Mouse (Mus musculus): ENCODE measurements around the gene Mrm3. TPM values are rescaled to one million over a fixed set of nuclear protein-coding genes. Genes with fewer than 3 reads are reported as not detected.

The Mrm3 gene
- polyA plus RNA-seq, 1 experiment from 2014 or later: 29.9 TPM

DNA sequence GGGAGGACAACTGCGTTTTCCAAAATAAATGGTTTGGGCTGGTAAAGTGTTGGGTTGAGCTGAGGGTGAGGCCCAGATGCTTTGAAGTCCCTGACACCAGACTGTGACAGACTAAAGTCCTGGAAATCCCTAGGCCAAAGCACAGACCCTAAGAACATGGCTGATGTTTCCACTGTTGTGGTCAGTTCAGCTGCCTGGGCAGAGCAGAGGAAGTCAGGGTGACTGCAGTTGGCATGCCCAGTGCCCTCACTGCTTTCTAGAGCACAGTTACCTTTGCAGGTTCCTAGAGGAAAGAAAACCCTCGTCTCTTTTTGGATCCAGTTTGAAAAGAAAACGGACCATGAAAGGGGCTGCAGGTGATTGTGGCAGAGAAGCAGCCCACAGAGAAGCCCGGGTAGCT is 13.9 kb downstream of the Mrm3 start:
- Histone ChIP-seq H3K27me3 (replicated peaks; ENCODE audit: control insufficient read depth, insufficient read depth, low read length) (no peaks in the 10 kb centered on the region), H3K9ac (ENCODE audit: low read length) (no peak overlapping the region), H3K4me1 (replicated peaks; ENCODE audit: control insufficient read depth, insufficient read depth, low read length) (no peaks in the 10 kb centered on the region), H3K4me2 (ENCODE audit: low read length) (no peak overlapping the region), H3K4me3 (ENCODE audit: low read depth, low read length) (no peak overlapping the region), H3K27ac (ENCODE audit: low read depth) (no peak overlapping the region), H3K36me3 (ENCODE audit: control insufficient read depth, insufficient read depth, low read length) (peaks cover 38% of the 10 kb centered on the region), H3K9me3 (ENCODE audit: control insufficient read depth, low read length) (no peaks in the 10 kb centered on the region)
- ATAC-seq (replicated peaks; ENCODE audit: low FRiP score, low TSS enrichment, low read depth) (no peak), DNase-seq (ENCODE audit: low spot score) (no peak)
- 63% methylated on average over 4 of the region's 4 CpGs for WGBS

DNA sequence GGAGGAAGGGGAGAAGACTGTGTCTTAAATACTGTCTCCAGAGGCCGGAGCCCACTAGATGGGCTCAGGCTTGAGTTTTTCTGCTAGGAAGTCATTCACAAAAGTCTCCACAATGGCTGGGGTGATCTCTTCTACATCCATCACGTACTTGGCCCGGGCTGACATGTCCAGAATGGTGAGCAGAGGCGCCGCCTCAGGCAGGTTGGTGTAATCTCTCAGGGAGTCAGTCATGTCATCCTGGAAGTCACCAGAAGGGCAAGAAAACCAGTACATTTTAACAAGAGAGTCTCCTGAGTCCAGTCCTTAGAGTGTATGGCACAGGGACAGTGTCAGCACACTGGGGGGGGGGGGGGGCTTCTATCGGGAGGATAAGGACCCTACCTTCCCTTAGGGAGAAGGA is 15.0 kb downstream of the Mrm3 start:
- H3K27me3 ChIP-seq (replicated peaks; ENCODE audit: control insufficient read depth, insufficient read depth, low read length): no peaks in the 10 kb centered on the region
- no peak overlapping the region for H3K4me3 ChIP-seq (ENCODE audit: low read depth, low read length)
- peaks cover 41% of the 10 kb centered on the region for H3K36me3 ChIP-seq (ENCODE audit: control insufficient read depth, insufficient read depth, low read length)
- DNase-seq (ENCODE audit: low spot score) (no peak), ATAC-seq (replicated peaks; ENCODE audit: low FRiP score, low TSS enrichment, low read depth) (no peak)
- no peaks in the 10 kb centered on the region for H3K9me3 ChIP-seq (ENCODE audit: control insufficient read depth, low read length)
- H3K9ac ChIP-seq (ENCODE audit: low read length): no peak overlapping the region
- H3K4me1 ChIP-seq (replicated peaks; ENCODE audit: control insufficient read depth, insufficient read depth, low read length): 0 out of 2 replicates have a peak, but pooled peaks cover 4% of the 10 kb centered on the region
- WGBS: 81% methylated on average over 5 of the region's 6 CpGs
- H3K27ac ChIP-seq (ENCODE audit: low read depth): no peak overlapping the region
- no peak overlapping the region for H3K4me2 ChIP-seq (ENCODE audit: low read length)

DNA sequence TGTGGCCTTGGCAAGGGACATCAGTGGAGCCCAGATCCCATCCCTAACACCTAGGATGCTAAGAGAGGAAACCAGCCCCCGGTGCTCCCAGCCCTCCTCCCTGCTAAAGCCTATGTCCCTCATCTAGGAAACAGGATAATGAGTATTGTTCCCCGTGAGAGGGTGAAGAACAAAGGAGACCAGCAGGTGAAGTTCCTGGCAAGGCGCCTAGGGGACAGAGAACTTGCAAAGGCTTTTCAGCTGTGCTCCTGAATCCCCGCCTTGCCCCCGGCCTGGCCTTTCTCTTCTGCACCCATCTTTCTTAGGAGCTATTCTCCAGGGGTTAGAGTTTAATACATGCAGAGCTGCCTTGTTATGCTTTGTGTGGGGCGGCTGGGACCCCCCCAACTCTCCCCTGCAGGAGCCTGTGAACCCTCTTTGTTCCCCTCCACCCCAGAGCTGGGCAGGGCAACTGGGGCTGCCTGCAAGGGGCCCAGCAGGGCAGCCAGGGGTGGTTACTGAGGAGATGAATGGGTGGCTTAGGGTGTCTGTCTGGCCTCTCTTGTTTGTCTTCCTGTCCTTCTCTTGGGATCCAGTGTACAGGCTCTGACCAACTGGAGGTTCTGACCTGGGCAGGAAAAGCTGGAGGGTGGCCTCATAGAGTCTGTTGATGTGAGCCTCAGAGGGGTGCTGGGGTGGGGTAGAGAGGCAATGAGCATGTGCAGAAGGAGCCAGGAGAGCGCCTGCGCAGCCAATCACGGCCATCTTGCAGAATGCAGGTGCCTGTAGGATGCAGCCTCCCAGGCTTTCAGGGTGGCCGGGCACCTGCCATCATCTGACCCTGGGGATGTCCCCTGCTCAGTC is 16.9 kb downstream of the Mrm3 start:
- ATAC-seq (replicated peaks; ENCODE audit: low FRiP score, low TSS enrichment, low read depth) (no peak), DNase-seq (ENCODE audit: low spot score) (no peak)
- Histone ChIP-seq H3K36me3 (ENCODE audit: control insufficient read depth, insufficient read depth, low read length) (peaks cover 41% of the 10 kb centered on the region), H3K9me3 (ENCODE audit: control insufficient read depth, low read length) (no peaks in the 10 kb centered on the region), H3K9ac (ENCODE audit: low read length) (no peak overlapping the region), H3K27me3 (replicated peaks; ENCODE audit: control insufficient read depth, insufficient read depth, low read length) (no peaks in the 10 kb centered on the region), H3K4me2 (ENCODE audit: low read length) (no peak overlapping the region), H3K4me3 (ENCODE audit: low read depth, low read length) (no peak overlapping the region), H3K27ac (ENCODE audit: low read depth) (no peak overlapping the region), H3K4me1 (replicated peaks; ENCODE audit: control insufficient read depth, insufficient read depth, low read length) (0 out of 2 replicates have a peak, but pooled peaks cover 4% of the 10 kb centered on the region)
- WGBS: 67% methylated on average over 10 of the region's 10 CpGs

DNA sequence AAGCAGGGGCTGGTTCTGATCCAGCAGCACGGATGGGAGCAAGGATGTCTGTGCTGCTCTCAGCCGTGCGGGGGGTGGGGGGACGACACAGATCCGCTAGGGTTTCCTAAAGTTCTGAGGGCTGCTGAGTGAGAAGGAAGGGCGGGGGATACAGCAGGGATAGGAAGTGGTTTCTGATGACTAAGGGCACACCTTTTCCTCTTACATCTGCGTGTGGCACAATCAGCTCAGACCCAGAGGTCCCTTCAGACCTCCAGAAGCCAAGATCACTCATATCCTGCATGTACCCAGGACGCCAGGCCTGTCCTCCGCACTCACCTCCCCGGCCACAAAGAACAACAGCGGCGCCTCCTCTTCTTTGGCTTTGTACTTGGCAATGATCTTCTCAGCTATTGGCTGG is 17.7 kb downstream of the Mrm3 start:
- no peaks in the 10 kb centered on the region for H3K9me3 ChIP-seq (ENCODE audit: control insufficient read depth, low read length)
- H3K9ac ChIP-seq (ENCODE audit: low read length): no peak overlapping the region
- H3K36me3 ChIP-seq (ENCODE audit: control insufficient read depth, insufficient read depth, low read length): peaks cover 41% of the 10 kb centered on the region
- 79% methylated on average over 12 of the region's 12 CpGs for WGBS
- H3K27ac ChIP-seq (ENCODE audit: low read depth): no peak overlapping the region
- ATAC-seq (replicated peaks; ENCODE audit: low FRiP score, low TSS enrichment, low read depth) (no peak), DNase-seq (ENCODE audit: low spot score) (no peak)
- H3K27me3 ChIP-seq (replicated peaks; ENCODE audit: control insufficient read depth, insufficient read depth, low read length): no peaks in the 10 kb centered on the region
- 0 out of 2 replicates have a peak, but pooled peaks cover 4% of the 10 kb centered on the region for H3K4me1 ChIP-seq (replicated peaks; ENCODE audit: control insufficient read depth, insufficient read depth, low read length)
- no peak overlapping the region for H3K4me2 ChIP-seq (ENCODE audit: low read length)
- no peak overlapping the region for H3K4me3 ChIP-seq (ENCODE audit: low read depth, low read length)

- 0 out of 2 replicates have a peak, but pooled peaks cover 4% of the 10 kb centered on the region for H3K4me1 ChIP-seq (replicated peaks; ENCODE audit: control insufficient read depth, insufficient read depth, low read length)
- H3K36me3 ChIP-seq (ENCODE audit: control insufficient read depth, insufficient read depth, low read length): peaks cover 34% of the 10 kb centered on the region
- H3K27me3 ChIP-seq (replicated peaks; ENCODE audit: control insufficient read depth, insufficient read depth, low read length): no peaks in the 10 kb centered on the region
- no peak overlapping the region for H3K4me2 ChIP-seq (ENCODE audit: low read length)
- H3K4me3 ChIP-seq (ENCODE audit: low read depth, low read length): no peak overlapping the region
- 17% methylated on average over 19 of the region's 19 CpGs for WGBS
- no peak overlapping the region for H3K27ac ChIP-seq (ENCODE audit: low read depth)
- no peaks in the 10 kb centered on the region for H3K9me3 ChIP-seq (ENCODE audit: control insufficient read depth, low read length)
- DNase-seq (ENCODE audit: low spot score) (no peak), ATAC-seq (replicated peaks; ENCODE audit: low FRiP score, low TSS enrichment, low read depth) (no peak)
- H3K9ac ChIP-seq (ENCODE audit: low read length): no peak overlapping the region
Observed at GRCm38 (mm10) chr11:76262611-76263351, 19.3 kb downstream of the Mrm3 start.

DNA sequence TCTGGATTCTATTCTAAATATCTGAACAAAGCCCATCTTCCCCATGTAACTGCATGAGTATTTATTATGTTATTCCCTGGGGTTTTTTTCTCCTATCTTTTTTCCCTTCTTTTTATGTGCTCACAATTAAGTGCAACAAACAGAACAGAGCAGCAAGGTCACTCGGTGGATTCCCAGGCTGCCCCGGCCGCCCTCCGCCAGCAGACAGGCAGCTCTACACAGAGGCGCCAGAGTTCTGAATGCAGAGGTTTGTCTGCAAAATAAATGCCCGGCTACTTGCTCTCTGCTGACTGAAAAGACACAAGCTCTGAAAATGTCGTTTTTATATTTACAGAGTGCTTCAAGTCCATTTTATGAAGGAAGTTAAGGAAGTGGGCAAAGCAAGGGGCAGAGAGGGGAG is 24.0 kb downstream of the Mrm3 start:
- Histone ChIP-seq H3K36me3 (ENCODE audit: control insufficient read depth, insufficient read depth, low read length) (peaks cover 17% of the 10 kb centered on the region; the same call in 1 of the 2 replicates), H3K4me2 (ENCODE audit: low read length) (no peak overlapping the region), H3K27me3 (replicated peaks; ENCODE audit: control insufficient read depth, insufficient read depth, low read length) (no peaks in the 10 kb centered on the region), H3K4me1 (replicated peaks; ENCODE audit: control insufficient read depth, insufficient read depth, low read length) (0 out of 2 replicates have a peak, but pooled peaks cover 4% of the 10 kb centered on the region), H3K9ac (ENCODE audit: low read length) (no peak overlapping the region), H3K4me3 (ENCODE audit: low read depth, low read length) (no peak overlapping the region), H3K9me3 (ENCODE audit: control insufficient read depth, low read length) (no peaks in the 10 kb centered on the region), H3K27ac (ENCODE audit: low read depth) (peak overlapping the region; percentile 33; the same call in 1 of the 2 replicates)
- WGBS: 51% methylated on average over 7 of the region's 7 CpGs
- DNase-seq (ENCODE audit: low spot score): no peak
- ATAC-seq (replicated peaks; ENCODE audit: low FRiP score, low TSS enrichment, low read depth): no peak

GRCm38 (mm10) chr11:76268001-76268459 is 24.5 kb downstream of the Mrm3 start:
- 57% methylated on average over 5 of the region's 5 CpGs for WGBS
- H3K27me3 ChIP-seq (replicated peaks; ENCODE audit: control insufficient read depth, insufficient read depth, low read length): no peaks in the 10 kb centered on the region
- ATAC-seq (replicated peaks; ENCODE audit: low FRiP score, low TSS enrichment, low read depth): no peak
- no peak overlapping the region for H3K4me3 ChIP-seq (ENCODE audit: low read depth, low read length)
- no peak overlapping the region for H3K9ac ChIP-seq (ENCODE audit: low read length)
- no peak overlapping the region for H3K4me2 ChIP-seq (ENCODE audit: low read length)
- H3K27ac ChIP-seq (ENCODE audit: low read depth): peak overlapping the region; percentile 33; the same call in 1 of the 2 replicates
- H3K9me3 ChIP-seq (ENCODE audit: control insufficient read depth, low read length): no peaks in the 10 kb centered on the region
- H3K4me1 ChIP-seq (replicated peaks; ENCODE audit: control insufficient read depth, insufficient read depth, low read length): 0 out of 2 replicates have a peak, but pooled peaks cover 3% of the 10 kb centered on the region
- H3K36me3 ChIP-seq (ENCODE audit: control insufficient read depth, insufficient read depth, low read length): peaks cover 19% of the 10 kb centered on the region; the same call in 1 of the 2 replicates
- DNase-seq (ENCODE audit: low spot score): no peak

DNA sequence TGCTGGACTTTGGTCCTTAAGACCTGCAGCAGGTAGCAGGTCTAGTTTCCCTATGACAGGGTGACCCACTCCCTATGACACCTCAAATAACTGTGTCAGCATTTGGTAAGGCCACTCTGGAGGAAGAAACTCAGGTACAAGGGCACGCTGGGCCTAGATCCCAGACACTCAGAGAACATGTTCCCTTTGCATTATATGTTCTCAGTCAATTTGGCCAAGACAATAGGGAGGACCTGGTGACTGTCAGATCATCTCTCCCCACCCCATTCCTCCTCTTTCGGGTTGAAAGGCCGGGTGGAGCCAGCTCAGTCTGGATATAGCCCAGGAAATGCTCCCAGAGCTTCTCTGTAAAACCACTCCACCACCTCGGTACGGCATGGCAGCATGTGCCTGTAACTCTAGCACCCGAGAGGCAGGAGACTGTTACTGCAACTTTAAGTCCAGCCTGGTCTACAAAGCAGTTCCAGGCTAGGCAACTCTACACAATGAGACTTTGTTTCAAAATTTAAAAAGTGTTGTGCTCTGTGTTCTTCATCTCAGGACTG is 25.1 kb downstream of the Mrm3 start:
- no peak for DNase-seq (ENCODE audit: low spot score)
- ATAC-seq (replicated peaks; ENCODE audit: low FRiP score, low TSS enrichment, low read depth): no peak
- Histone ChIP-seq H3K4me3 (ENCODE audit: low read depth, low read length) (no peak overlapping the region), H3K4me2 (ENCODE audit: low read length) (no peak overlapping the region), H3K36me3 (ENCODE audit: control insufficient read depth, insufficient read depth, low read length) (peaks cover 18% of the 10 kb centered on the region), H3K9me3 (ENCODE audit: control insufficient read depth, low read length) (no peaks in the 10 kb centered on the region), H3K27ac (ENCODE audit: low read depth) (0 out of 2 replicates have a peak overlapping the region, but pooled peaks have one; percentile 33), H3K9ac (ENCODE audit: low read length) (no peak overlapping the region), H3K4me1 (replicated peaks; ENCODE audit: control insufficient read depth, insufficient read depth, low read length) (no peaks in the 10 kb centered on the region), H3K27me3 (replicated peaks; ENCODE audit: control insufficient read depth, insufficient read depth, low read length) (no peaks in the 10 kb centered on the region)
- 78% methylated on average over 6 of the region's 6 CpGs for WGBS

All from intestine, embryonic 14.5 days (tissue).